Mouse (Mus musculus): ENCODE results near the gene Tcaf3. TPM values are rescaled to one million over a fixed set of nuclear protein-coding genes. Genes with fewer than 3 reads are reported as not detected.

The Tcaf3 gene
- polyA plus RNA-seq, 1 experiment: not detected

DNA sequence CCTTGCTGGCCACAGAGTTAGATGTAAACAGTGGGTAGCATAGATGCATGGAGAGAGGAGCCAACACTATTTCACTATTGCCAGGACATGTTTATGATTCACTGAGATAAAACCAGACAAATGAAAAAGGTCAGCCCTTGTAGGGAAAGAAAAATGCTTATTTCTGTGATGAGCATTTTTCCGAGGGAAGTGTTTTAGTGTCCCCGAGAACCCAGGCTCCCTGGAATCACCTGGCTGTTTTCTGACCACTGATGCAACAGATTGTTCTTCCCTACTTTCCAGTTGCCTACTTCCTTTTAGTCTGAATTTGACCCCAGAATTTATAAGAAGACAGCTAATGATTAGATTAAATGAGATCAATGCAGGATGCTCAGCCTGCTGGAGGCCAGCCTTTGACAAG, 51.3 kb downstream of the Tcaf3 start:
- no peak for DNase-seq
- no peaks in the 10 kb centered on the region for H3K4me1 ChIP-seq (replicated peaks; ENCODE audit: control insufficient read depth, insufficient read depth, low read length)
- H3K4me3 ChIP-seq (ENCODE audit: control insufficient read depth, insufficient read depth, low read length): no peak overlapping the region
- H3K36me3 ChIP-seq (ENCODE audit: control insufficient read depth, insufficient read depth, low read length): no peaks in the 10 kb centered on the region
- 92% methylated on average over 2 of the region's 2 CpGs for WGBS
- TF ChIP-seq CTCF (IDR thresholded peaks at IDR 0.05; ENCODE audit: borderline replicate concordance, control insufficient read depth, extremely low read depth, insufficient read depth, low read length, poor library complexity): no peak
- no peak for TF ChIP-seq POLR2A (IDR thresholded peaks at IDR 0.05; ENCODE audit: control insufficient read depth, extremely low read depth, insufficient read depth, low read length, poor library complexity)
- H3K27me3 ChIP-seq (ENCODE audit: control insufficient read depth, insufficient read depth, low read length): no peaks in the 10 kb centered on the region
- no peak overlapping the region for H3K27ac ChIP-seq (ENCODE audit: control insufficient read depth, insufficient read depth, low read length)

DNA sequence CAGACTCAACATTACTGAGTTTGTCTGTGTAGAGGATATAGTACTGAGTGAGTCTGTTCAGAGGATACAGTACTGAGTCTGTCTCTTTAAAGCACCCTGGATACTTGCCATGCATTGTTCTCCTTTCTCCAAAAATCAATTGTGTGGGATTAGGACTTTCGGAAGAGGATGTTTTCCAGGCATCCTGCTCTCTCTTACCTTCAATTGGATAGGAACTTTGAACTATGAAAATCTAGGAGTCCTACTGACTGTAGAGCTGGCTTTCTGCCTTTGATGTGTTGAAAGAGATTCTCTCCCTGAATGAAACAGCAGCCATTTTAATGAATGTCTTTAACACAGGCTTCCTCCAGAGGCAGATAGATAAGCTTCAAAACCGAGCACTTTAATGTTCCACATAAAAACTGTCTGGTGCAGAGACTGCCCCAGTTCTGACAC, 52.0 kb downstream of the Tcaf3 start:
- TF ChIP-seq POLR2A (IDR thresholded peaks at IDR 0.05; ENCODE audit: control insufficient read depth, extremely low read depth, insufficient read depth, low read length, poor library complexity): no peak
- TF ChIP-seq CTCF (IDR thresholded peaks at IDR 0.05; ENCODE audit: borderline replicate concordance, control insufficient read depth, extremely low read depth, insufficient read depth, low read length, poor library complexity): no peak
- no peak overlapping the region for H3K27ac ChIP-seq (ENCODE audit: control insufficient read depth, insufficient read depth, low read length)
- no peaks in the 10 kb centered on the region for H3K36me3 ChIP-seq (ENCODE audit: control insufficient read depth, insufficient read depth, low read length)
- WGBS: 82% methylated on average over 2 of the region's 2 CpGs
- H3K27me3 ChIP-seq (ENCODE audit: control insufficient read depth, insufficient read depth, low read length): no peaks in the 10 kb centered on the region
- H3K4me1 ChIP-seq (replicated peaks; ENCODE audit: control insufficient read depth, insufficient read depth, low read length): no peaks in the 10 kb centered on the region
- no peak for DNase-seq
- no peak overlapping the region for H3K4me3 ChIP-seq (ENCODE audit: control insufficient read depth, insufficient read depth, low read length)

GRCm38 (mm10) chr6:42544846-42545245, 52.6 kb downstream of the Tcaf3 start:
- Histone ChIP-seq H3K27me3 (ENCODE audit: control insufficient read depth, insufficient read depth, low read length) (no peaks in the 10 kb centered on the region), H3K36me3 (ENCODE audit: control insufficient read depth, insufficient read depth, low read length) (no peaks in the 10 kb centered on the region), H3K4me1 (replicated peaks; ENCODE audit: control insufficient read depth, insufficient read depth, low read length) (no peaks in the 10 kb centered on the region), H3K4me3 (ENCODE audit: control insufficient read depth, insufficient read depth, low read length) (no peak overlapping the region), H3K27ac (ENCODE audit: control insufficient read depth, insufficient read depth, low read length) (no peak overlapping the region)
- no peak for DNase-seq
- no peak for TF ChIP-seq POLR2A (IDR thresholded peaks at IDR 0.05; ENCODE audit: control insufficient read depth, extremely low read depth, insufficient read depth, low read length, poor library complexity)
- no peak for TF ChIP-seq CTCF (IDR thresholded peaks at IDR 0.05; ENCODE audit: borderline replicate concordance, control insufficient read depth, extremely low read depth, insufficient read depth, low read length, poor library complexity)
- WGBS: 75% methylated on average over 1 of the region's 1 CpGs

- Histone ChIP-seq H3K4me3 (ENCODE audit: control insufficient read depth, insufficient read depth, low read length) (no peak overlapping the region), H3K4me1 (replicated peaks; ENCODE audit: control insufficient read depth, insufficient read depth, low read length) (no peaks in the 10 kb centered on the region), H3K27me3 (ENCODE audit: control insufficient read depth, insufficient read depth, low read length) (no peaks in the 10 kb centered on the region), H3K36me3 (ENCODE audit: control insufficient read depth, insufficient read depth, low read length) (no peaks in the 10 kb centered on the region), H3K27ac (ENCODE audit: control insufficient read depth, insufficient read depth, low read length) (no peak overlapping the region)
- 70% methylated on average over 4 of the region's 4 CpGs for WGBS
- no peak for DNase-seq
- TF ChIP-seq POLR2A (IDR thresholded peaks at IDR 0.05; ENCODE audit: control insufficient read depth, extremely low read depth, insufficient read depth, low read length, poor library complexity) (no peak), CTCF (IDR thresholded peaks at IDR 0.05; ENCODE audit: borderline replicate concordance, control insufficient read depth, extremely low read depth, insufficient read depth, low read length, poor library complexity) (no peak)
Observed at GRCm38 (mm10) chr6:42542036-42543031, 55.2 kb downstream of the Tcaf3 start.

DNA sequence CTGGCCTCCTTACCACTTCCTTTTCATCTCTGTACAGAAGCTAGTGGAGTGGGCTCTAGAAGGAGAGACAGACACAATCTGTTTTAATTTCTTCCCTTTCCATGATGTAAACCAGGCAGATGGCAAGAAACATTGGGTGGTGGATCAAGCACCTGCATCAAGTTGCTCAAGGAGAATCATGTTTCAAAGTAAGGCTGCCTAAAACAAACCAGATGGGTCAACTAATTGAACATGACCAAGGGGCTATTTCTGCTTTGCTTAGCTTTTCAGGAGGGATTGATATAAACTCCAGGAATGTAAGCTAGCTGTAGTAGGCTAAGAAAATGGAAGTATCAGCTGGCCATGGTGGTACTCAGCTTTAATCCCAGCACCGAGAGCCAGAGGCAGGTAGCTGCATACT, 56.8 kb downstream of the Tcaf3 start:
- DNase-seq: no peak
- H3K36me3 ChIP-seq (ENCODE audit: control insufficient read depth, insufficient read depth, low read length): no peaks in the 10 kb centered on the region
- no peak overlapping the region for H3K4me3 ChIP-seq (ENCODE audit: control insufficient read depth, insufficient read depth, low read length)
- H3K4me1 ChIP-seq (replicated peaks; ENCODE audit: control insufficient read depth, insufficient read depth, low read length): no peaks in the 10 kb centered on the region
- TF ChIP-seq CTCF (IDR thresholded peaks at IDR 0.05; ENCODE audit: borderline replicate concordance, control insufficient read depth, extremely low read depth, insufficient read depth, low read length, poor library complexity) (no peak), POLR2A (IDR thresholded peaks at IDR 0.05; ENCODE audit: control insufficient read depth, extremely low read depth, insufficient read depth, low read length, poor library complexity) (no peak)
- H3K27ac ChIP-seq (ENCODE audit: control insufficient read depth, insufficient read depth, low read length): no peak overlapping the region
- H3K27me3 ChIP-seq (ENCODE audit: control insufficient read depth, insufficient read depth, low read length): no peaks in the 10 kb centered on the region
- 96% methylated on average over 1 of the region's 1 CpGs for WGBS

- no peaks in the 10 kb centered on the region for H3K27me3 ChIP-seq (ENCODE audit: control insufficient read depth, insufficient read depth, low read length)
- no peak for DNase-seq
- WGBS: 100% methylated on average over 1 of the region's 1 CpGs
- TF ChIP-seq POLR2A (IDR thresholded peaks at IDR 0.05; ENCODE audit: control insufficient read depth, extremely low read depth, insufficient read depth, low read length, poor library complexity) (no peak), CTCF (IDR thresholded peaks at IDR 0.05; ENCODE audit: borderline replicate concordance, control insufficient read depth, extremely low read depth, insufficient read depth, low read length, poor library complexity) (no peak)
- no peak overlapping the region for H3K27ac ChIP-seq (ENCODE audit: control insufficient read depth, insufficient read depth, low read length)
- H3K4me1 ChIP-seq (replicated peaks; ENCODE audit: control insufficient read depth, insufficient read depth, low read length): no peaks in the 10 kb centered on the region
- no peaks in the 10 kb centered on the region for H3K36me3 ChIP-seq (ENCODE audit: control insufficient read depth, insufficient read depth, low read length)
- no peak overlapping the region for H3K4me3 ChIP-seq (ENCODE audit: control insufficient read depth, insufficient read depth, low read length)
Observed at GRCm38 (mm10) chr6:42539711-42540110, 57.8 kb downstream of the Tcaf3 start.

Other genes starting within 250 kb of the Tcaf3 start
- 209 and 222 TPM in 2 replicates for gene Zyx, start 248.1 kb downstream of the Tcaf3 start, polyA plus RNA-seq (2012; rRNA removed)
- gene Epha1, start 224.4 kb downstream of the Tcaf3 start, polyA plus RNA-seq (2012; rRNA removed): 3.6 and 4.7 TPM in 2 replicates
- 0.26 and 0.55 TPM in 2 replicates for gene Tas2r143, start 197.5 kb downstream of the Tcaf3 start, polyA plus RNA-seq (2012; rRNA removed)
- gene Tas2r135, start 192.3 kb downstream of the Tcaf3 start, polyA plus RNA-seq (2012; rRNA removed): 0.15 TPM in 1 of 2 replicates, not detected in the other
- gene Tas2r126, start 163.2 kb downstream of the Tcaf3 start, polyA plus RNA-seq (2012; rRNA removed): not detected in 2 replicates
- not detected in 2 replicates for gene Olfr458, start 132.5 kb downstream of the Tcaf3 start, polyA plus RNA-seq (2012; rRNA removed)
- gene Olfr457, start 121.4 kb downstream of the Tcaf3 start, polyA plus RNA-seq (2012; rRNA removed): not detected in 2 replicates
- not detected in 2 replicates for gene Olfr456, start 110.5 kb downstream of the Tcaf3 start, polyA plus RNA-seq (2012; rRNA removed)
- gene Olfr455, start 50.1 kb downstream of the Tcaf3 start, polyA plus RNA-seq (2012; rRNA removed): not detected in 2 replicates
- gene Tcaf2, start 47.6 kb upstream of the Tcaf3 start, polyA plus RNA-seq (2012; rRNA removed): 7.0 and 7.9 TPM in 2 replicates
- 1.9 and 2.5 TPM in 2 replicates for gene Tcaf1, start 112.4 kb upstream of the Tcaf3 start, polyA plus RNA-seq (2012; rRNA removed)
- gene Olfr453, start 141.7 kb upstream of the Tcaf3 start, polyA plus RNA-seq (2012; rRNA removed): not detected in 2 replicates
- not detected in 2 replicates for gene Olfr38, start 158.7 kb upstream of the Tcaf3 start, polyA plus RNA-seq (2012; rRNA removed)
- gene Olfr452, start 187.4 kb upstream of the Tcaf3 start, polyA plus RNA-seq (2012; rRNA removed): not detected in 2 replicates
- not detected in 2 replicates for gene Olfr450, start 214.2 kb upstream of the Tcaf3 start, polyA plus RNA-seq (2012; rRNA removed)
- gene Olfr449, start 236.7 kb upstream of the Tcaf3 start, polyA plus RNA-seq (2012; rRNA removed): not detected in 2 replicates